Mouse (Mus musculus): ENCODE results near the gene Capn12. TPM values are rescaled to one million over a fixed set of nuclear protein-coding genes. Genes with fewer than 3 reads are reported as not detected.

The Capn12 gene
- total and polyA plus RNA-seq, 3 experiments: 0.17 TPM; not detected in 2

DNA sequence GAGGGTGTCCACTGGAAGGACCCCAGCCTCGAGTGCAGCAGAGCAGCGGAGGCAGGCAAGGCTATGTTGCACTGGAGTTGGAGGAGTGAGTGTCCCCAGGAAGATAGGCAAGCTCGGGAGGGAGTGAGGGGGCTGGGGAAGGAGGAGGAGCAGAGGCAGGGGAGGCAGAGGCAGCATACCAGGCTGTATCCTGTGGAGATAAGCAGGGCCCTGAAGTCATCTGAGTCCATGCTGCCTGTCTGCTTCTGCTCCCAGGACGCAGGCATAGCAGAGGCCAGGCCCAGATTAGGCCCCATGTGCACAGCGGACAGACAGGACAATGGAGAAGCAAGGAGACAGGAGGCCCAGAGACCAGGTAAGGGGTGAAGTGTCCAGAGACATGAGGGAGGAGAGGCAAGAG, 13.7 kb downstream of the Capn12 start:
- Histone ChIP-seq H3K4me3 (replicated peaks in 1 of 3; ENCODE audit: low read depth in 2 of 3, low read length in 2 of 3, poor library complexity in 1 of 3) (no peak overlapping the region), H3K79me2 (replicated peaks; ENCODE audit: control insufficient read depth, extremely low read depth, insufficient read depth, poor library complexity, severe bottlenecking) (no peaks in the 10 kb centered on the region), H3K27ac (ENCODE audit: insufficient read depth, low read depth) (no peak overlapping the region), H3K9ac (ENCODE audit: insufficient read depth, low read depth) (no peak overlapping the region), H3K9me3 (replicated peaks; ENCODE audit: low read length) (no peaks in the 10 kb centered on the region), H3K27me3 (replicated peaks) (no peaks in the 10 kb centered on the region), H3K4me2 (ENCODE audit: insufficient read depth, low read depth, poor library complexity, severe bottlenecking) (no peak overlapping the region), H3K36me3 (replicated peaks in 1 of 2; ENCODE audit: control insufficient read depth in 1 of 2, insufficient read depth in 1 of 2, low read length in 1 of 2) (peaks cover 73 to 98% of the 10 kb centered on the region in 2 experiments), H3K4me1 (ENCODE audit: control insufficient read depth in 1 of 2, insufficient read depth in 2 of 2) (no peaks in the 10 kb centered on the region)
- TF ChIP-seq MAZ (IDR thresholded peaks at IDR 0.05; ENCODE audit: low read depth, low read length) (no peak), USF1 (IDR thresholded peaks at IDR 0.05; ENCODE audit: low read depth, low read length) (no peak), JUND (conservative IDR thresholded peaks at IDR 0.05; ENCODE audit: low read depth, low read length) (no peak), NRF1 (IDR thresholded peaks at IDR 0.05; ENCODE audit: low read depth, low read length) (no peak), NELFE (IDR thresholded peaks at IDR 0.05; ENCODE audit: low read depth, low read length) (no peak), ELF1 (IDR thresholded peaks at IDR 0.05; ENCODE audit: low read depth, low read length) (no peak), CHD2 (IDR thresholded peaks at IDR 0.05; ENCODE audit: low read length) (no peak)
- dilution Hi-C loops (cut with MboI; ENCODE audit: extremely low pct_ligation_motif_present, extremely low pct_unique_long_range_greater_than_20kb, low sequenced_read_pairs): no loop called here
- no peak for DNase-seq (ENCODE audit: extremely low read depth)
- in situ Hi-C loops (cut with MboI; ENCODE audit: low pct_ligation_motif_present, low pct_unique_long_range_greater_than_20kb, low sequenced_read_pairs): no loop called here

DNA sequence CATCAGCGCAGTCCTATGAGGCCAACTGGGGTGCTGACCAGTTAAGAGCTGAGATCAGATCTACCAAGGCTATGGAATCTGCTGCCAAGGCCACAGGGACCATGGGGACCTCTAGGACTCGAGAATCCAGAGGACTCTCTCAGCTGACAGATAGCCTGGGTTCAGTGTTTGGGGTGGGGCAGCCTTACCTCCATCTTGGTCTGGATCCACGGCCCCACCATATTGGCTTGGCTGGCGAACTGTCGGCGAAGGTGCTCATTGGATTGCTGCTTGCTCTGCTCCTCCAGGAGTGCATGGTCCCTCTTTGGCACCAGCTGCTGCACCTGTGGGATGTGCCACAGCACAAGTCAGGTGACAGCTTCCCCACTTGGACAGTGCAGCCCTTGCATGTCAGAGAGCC, 16.4 kb downstream of the Capn12 start:
- dilution Hi-C loops (cut with MboI; ENCODE audit: extremely low pct_ligation_motif_present, extremely low pct_unique_long_range_greater_than_20kb, low sequenced_read_pairs): no loop called here
- Histone ChIP-seq H3K27me3 (replicated peaks) (no peaks in the 10 kb centered on the region), H3K36me3 (replicated peaks in 1 of 2; ENCODE audit: control insufficient read depth in 1 of 2, insufficient read depth in 1 of 2, low read length in 1 of 2) (peaks cover 81 to 98% of the 10 kb centered on the region in 2 experiments), H3K27ac (ENCODE audit: insufficient read depth, low read depth) (no peak overlapping the region), H3K4me1 (ENCODE audit: control insufficient read depth in 1 of 2, insufficient read depth in 2 of 2) (peaks cover 5 to 14% of the 10 kb centered on the region in 2 experiments; a peak in 3 of 4 replicates), H3K4me3 (replicated peaks in 1 of 3; ENCODE audit: low read depth in 2 of 3, low read length in 2 of 3, poor library complexity in 1 of 3) (no peak overlapping the region), H3K9ac (ENCODE audit: insufficient read depth, low read depth) (no peak overlapping the region), H3K4me2 (ENCODE audit: insufficient read depth, low read depth, poor library complexity, severe bottlenecking) (no peak overlapping the region), H3K9me3 (replicated peaks; ENCODE audit: low read length) (no peaks in the 10 kb centered on the region), H3K79me2 (replicated peaks; ENCODE audit: control insufficient read depth, extremely low read depth, insufficient read depth, poor library complexity, severe bottlenecking) (no peaks in the 10 kb centered on the region)
- TF ChIP-seq USF1 (IDR thresholded peaks at IDR 0.05; ENCODE audit: low read depth, low read length): no peak
- in situ Hi-C loops (cut with MboI; ENCODE audit: low pct_ligation_motif_present, low pct_unique_long_range_greater_than_20kb, low sequenced_read_pairs): no loop called here
- no peak for DNase-seq (ENCODE audit: extremely low read depth)

DNA sequence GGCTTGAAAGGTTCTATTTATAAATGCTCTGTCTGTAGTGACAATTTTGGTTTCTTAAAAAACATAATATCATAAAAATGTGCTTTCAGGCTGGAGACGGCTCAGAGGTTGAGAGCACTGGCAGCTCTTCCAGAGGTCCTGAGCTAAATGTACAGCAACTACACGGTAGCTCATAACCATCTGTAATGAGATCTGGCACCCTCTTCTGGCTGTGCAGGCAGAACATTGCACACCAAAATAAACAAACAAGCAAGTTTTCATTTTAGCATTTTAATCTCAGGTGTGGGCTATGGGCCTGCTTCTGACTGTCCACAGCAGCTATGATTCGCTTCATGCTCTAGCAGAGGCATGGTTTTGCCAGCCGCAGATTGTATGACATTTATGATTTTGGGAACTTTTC, 18.8 kb downstream of the Capn12 start:
- Histone ChIP-seq H3K36me3 (replicated peaks in 1 of 2; ENCODE audit: control insufficient read depth in 1 of 2, insufficient read depth in 1 of 2, low read length in 1 of 2) (peaks cover 85 to 100% of the 10 kb centered on the region in 2 experiments), H3K4me1 (ENCODE audit: control insufficient read depth in 1 of 2, insufficient read depth in 2 of 2) (peaks cover 5 to 14% of the 10 kb centered on the region in 2 experiments; a peak in 3 of 4 replicates), H3K27ac (ENCODE audit: insufficient read depth, low read depth) (no peak overlapping the region), H3K4me2 (ENCODE audit: insufficient read depth, low read depth, poor library complexity, severe bottlenecking) (no peak overlapping the region), H3K9ac (ENCODE audit: insufficient read depth, low read depth) (no peak overlapping the region), H3K27me3 (replicated peaks) (no peaks in the 10 kb centered on the region), H3K9me3 (replicated peaks; ENCODE audit: low read length) (no peaks in the 10 kb centered on the region), H3K4me3 (replicated peaks in 1 of 3; ENCODE audit: low read depth in 2 of 3, low read length in 2 of 3, poor library complexity in 1 of 3) (no peak overlapping the region), H3K79me2 (replicated peaks; ENCODE audit: control insufficient read depth, extremely low read depth, insufficient read depth, poor library complexity, severe bottlenecking) (no peaks in the 10 kb centered on the region)
- dilution Hi-C loops (cut with MboI; ENCODE audit: extremely low pct_ligation_motif_present, extremely low pct_unique_long_range_greater_than_20kb, low sequenced_read_pairs) (no loop called here), in situ Hi-C loops (cut with MboI; ENCODE audit: low pct_ligation_motif_present, low pct_unique_long_range_greater_than_20kb, low sequenced_read_pairs) (no loop called here)
- TF ChIP-seq NELFE (IDR thresholded peaks at IDR 0.05; ENCODE audit: low read depth, low read length) (no peak), CTCF (conservative IDR thresholded peaks at IDR 0.05 in 1 of 2, IDR thresholded peaks at IDR 0.05 in 1 of 2; ENCODE audit: low read depth in 2 of 2, low read length in 2 of 2) (peak in 1 of 2 experiments; percentile 17; a peak in 2 of 4 replicates), RCOR1 (conservative IDR thresholded peaks at IDR 0.05; ENCODE audit: low read depth, low read length) (no peak), IRF4 (IDR thresholded peaks at IDR 0.05; ENCODE audit: low read depth, low read length) (no peak)
- no peak for DNase-seq (ENCODE audit: extremely low read depth)
